Mouse (Mus musculus) liver, embryonic 15.5 days (tissue): ENCODE data around the gene Lyl1. TPM values are rescaled to one million over a fixed set of nuclear protein-coding genes. Genes with fewer than 3 reads are reported as not detected.

ENCODE experiments used
- ATAC-seq: fragments of 200-750 bp; cut with Nextera tagmentation; 2 replicates; pipeline ENCODE4 v1.8.0; 2017; ENCODE audit warnings: moderate number of reproducible peaks, mild to moderate bottlenecking, moderate library complexity; ENCODE audit not compliant: insufficient read depth
- H3K27ac ChIP-seq: fragments of 300-500 bp; sonication (generic); replicated peaks from 2 replicates; pipeline ENCODE4 v1.5.1; 2015; ENCODE audit warnings: mild to moderate bottlenecking, inconsistent platforms
- H3K27me3 ChIP-seq: fragments of 300-500 bp; sonication (generic); 2 replicates; pipeline ENCODE4 v1.6.1; 2015; ENCODE audit warnings: mild to moderate bottlenecking, inconsistent platforms
- H3K36me3 ChIP-seq: fragments of 300-500 bp; sonication (generic); replicated peaks from 2 replicates; pipeline ENCODE4 v1.6.1; 2015; ENCODE audit warnings: moderate library complexity, mild to moderate bottlenecking, inconsistent platforms
- H3K4me1 ChIP-seq: fragments of 300-500 bp; sonication (generic); replicated peaks from 2 replicates; pipeline ENCODE4 v1.6.1; 2015; ENCODE audit warnings: inconsistent platforms
- H3K4me2 ChIP-seq: fragments of 300-500 bp; sonication (generic); 2 replicates; pipeline ENCODE4 v1.6.1; 2015; ENCODE audit warnings: moderate library complexity, mild to moderate bottlenecking, inconsistent platforms
- H3K4me3 ChIP-seq: fragments of 300-500 bp; sonication (generic); replicated peaks from 2 replicates; pipeline ENCODE4 v1.5.1; 2015; ENCODE audit warnings: mild to moderate bottlenecking, inconsistent platforms
- H3K9ac ChIP-seq: fragments of 300-500 bp; sonication (generic); 2 replicates; pipeline ENCODE4 v1.6.1; 2015; ENCODE audit warnings: moderate library complexity, mild to moderate bottlenecking, inconsistent platforms
- H3K9me3 ChIP-seq: fragments of 300-500 bp; sonication (generic); replicated peaks from 2 replicates; pipeline ENCODE4 v1.6.1; 2016; ENCODE audit warnings: inconsistent platforms
- WGBS: fragments of 180-500 bp; shearing (Covaris S2); methylation state at CpG from one replicate; pipeline ENCODE4 v1.1.7; 2015; ENCODE audit warnings: mixed read lengths; ENCODE audit not compliant: insufficient replicate concordance; 5-methylcytosine and 5-hydroxymethylcytosine counted together
- polyA plus RNA-seq: library from polyadenylated mRNA; unstranded; fragments of >200 nt; fragmentation: Nextera tagmentation; extraction: Ambion mirVana; gene quantifications from 2 replicates; pipeline ENCODE4 v1.2.1, GENCODE M21; 2015

The Lyl1 gene
- polyA plus RNA-seq, 1 experiment from 2014 or later: 55.3 TPM

- WGBS: 72% methylated on average over 6 of the region's 6 CpGs
- H3K9me3 ChIP-seq: no peaks in the 10 kb centered on the region
- peaks cover 82% of the 10 kb centered on the region for H3K36me3 ChIP-seq
- peaks cover 31% of the 10 kb centered on the region for H3K4me1 ChIP-seq
- H3K27me3 ChIP-seq: no peaks in the 10 kb centered on the region
- no peak for ATAC-seq
- no peak overlapping the region for H3K4me3 ChIP-seq
- H3K27ac ChIP-seq: no peak overlapping the region
- no peak overlapping the region for H3K9ac ChIP-seq
- H3K4me2 ChIP-seq: no peak overlapping the region
These were observed 6.1 kb upstream of the Lyl1 start for GRCm38 (mm10) chr8:84695140-84695539.

- 75% methylated on average over 14 of the region's 14 CpGs for WGBS
- Histone ChIP-seq H3K4me1 (peaks cover 37% of the 10 kb centered on the region), H3K36me3 (peaks cover 68% of the 10 kb centered on the region), H3K4me3 (no peak overlapping the region), H3K9me3 (no peaks in the 10 kb centered on the region), H3K4me2 (no peak overlapping the region), H3K9ac (no peak overlapping the region), H3K27ac (0 out of 2 replicates have a peak overlapping the region, but pooled peaks have one; percentile 98), H3K27me3 (no peaks in the 10 kb centered on the region)
- no peak for ATAC-seq
These were observed 3.8 kb upstream of the Lyl1 start for GRCm38 (mm10) chr8:84697166-84698130.

GRCm38 (mm10) chr8:84698288-84698687, 3.0 kb upstream of the Lyl1 start:
- Histone ChIP-seq H3K4me3 (no peak overlapping the region), H3K4me2 (no peak overlapping the region), H3K9me3 (no peaks in the 10 kb centered on the region), H3K36me3 (peaks cover 70% of the 10 kb centered on the region), H3K4me1 (peaks cover 38% of the 10 kb centered on the region), H3K9ac (no peak overlapping the region), H3K27ac (0 out of 2 replicates have a peak overlapping the region, but pooled peaks have one; percentile 98), H3K27me3 (no peaks in the 10 kb centered on the region)
- 75% methylated on average over 5 of the region's 5 CpGs for WGBS
- no peak for ATAC-seq

- 80% methylated on average over 9 of the region's 9 CpGs for WGBS
- no peak for ATAC-seq
These were observed 2.3 kb upstream of the Lyl1 start for GRCm38 (mm10) chr8:84698929-84699401.

GRCm38 (mm10) chr8:84699861-84700322, 1.4 kb upstream of the Lyl1 start:
- H3K36me3 ChIP-seq: peaks cover 68% of the 10 kb centered on the region
- 0 out of 2 replicates have a peak overlapping the region, but pooled peaks have one; percentile 6 for H3K4me3 ChIP-seq
- no peaks in the 10 kb centered on the region for H3K9me3 ChIP-seq
- peak overlapping the region; percentile 28 for H3K9ac ChIP-seq
- H3K27ac ChIP-seq: peak overlapping the region; percentile 98
- H3K4me1 ChIP-seq: peaks cover 55% of the 10 kb centered on the region
- no peaks in the 10 kb centered on the region for H3K27me3 ChIP-seq
- no peak for ATAC-seq
- H3K4me2 ChIP-seq: peak overlapping the region; percentile 95
- 20% methylated on average over 7 of the region's 7 CpGs for WGBS

More at GRCm38 (mm10) chr8:84698929-84699401, 2.3 kb upstream of the Lyl1 start:
- Histone ChIP-seq H3K9ac (no peak overlapping the region), H3K4me2 (no peak overlapping the region), H3K4me1 (peaks cover 45% of the 10 kb centered on the region), H3K27ac (peak overlapping the region; percentile 98), H3K27me3 (no peaks in the 10 kb centered on the region), H3K36me3 (peaks cover 70% of the 10 kb centered on the region), H3K9me3 (no peaks in the 10 kb centered on the region), H3K4me3 (no peak overlapping the region)

- Histone ChIP-seq H3K4me1 (peaks cover 61% of the 10 kb centered on the region), H3K27me3 (peaks cover 6% of the 10 kb centered on the region; the same call in 1 of the 2 replicates), H3K4me2 (peak overlapping the region; percentile 95), H3K27ac (peak overlapping the region; percentile 98), H3K4me3 (peak overlapping the region; percentile 78), H3K9ac (peak overlapping the region; percentile 78), H3K9me3 (no peaks in the 10 kb centered on the region), H3K36me3 (peaks cover 62% of the 10 kb centered on the region)
- ATAC-seq: no peak
- 22% methylated on average over 5 of the region's 5 CpGs for WGBS
These were observed 731 bp upstream of the Lyl1 start for GRCm38 (mm10) chr8:84700526-84700925.

- peak overlapping the region; percentile 78 for H3K4me3 ChIP-seq
- H3K27ac ChIP-seq: peak overlapping the region; percentile 98
- WGBS: 16% methylated on average over 9 of the region's 9 CpGs
- peak overlapping the region; percentile 95 for H3K4me2 ChIP-seq
- peaks cover 42% of the 10 kb centered on the region for H3K36me3 ChIP-seq
- peaks cover 79% of the 10 kb centered on the region for H3K4me1 ChIP-seq
- H3K9ac ChIP-seq: peak overlapping the region; percentile 78
- no peak for ATAC-seq
- peaks cover 21% of the 10 kb centered on the region for H3K27me3 ChIP-seq
- no peaks in the 10 kb centered on the region for H3K9me3 ChIP-seq
These were observed 1.3 kb downstream of the Lyl1 start for GRCm38 (mm10) chr8:84702561-84702960.

GRCm38 (mm10) chr8:84702963-84703465, 1.8 kb downstream of the Lyl1 start:
- Histone ChIP-seq H3K27me3 (peaks cover 26% of the 10 kb centered on the region), H3K4me2 (peak overlapping the region; percentile 95), H3K9ac (peak overlapping the region; percentile 78), H3K9me3 (no peaks in the 10 kb centered on the region), H3K4me3 (peak overlapping the region; percentile 78), H3K36me3 (peaks cover 37% of the 10 kb centered on the region), H3K27ac (peak overlapping the region; percentile 98), H3K4me1 (peaks cover 81% of the 10 kb centered on the region)
- ATAC-seq: no peak
- WGBS: 8% methylated on average over 6 of the region's 6 CpGs

GRCm38 (mm10) chr8:84703466-84704249, 2.4 kb downstream of the Lyl1 start:
- H3K36me3 ChIP-seq: peaks cover 31% of the 10 kb centered on the region
- peak overlapping the region; percentile 78 for H3K9ac ChIP-seq
- 2% methylated on average over 38 of the region's 38 CpGs for WGBS
- no peak for ATAC-seq
- no peaks in the 10 kb centered on the region for H3K9me3 ChIP-seq
- peak overlapping the region; percentile 78 for H3K4me3 ChIP-seq
- H3K4me2 ChIP-seq: peak overlapping the region; percentile 95
- peaks cover 31% of the 10 kb centered on the region for H3K27me3 ChIP-seq
- peaks cover 81% of the 10 kb centered on the region for H3K4me1 ChIP-seq
- peak overlapping the region; percentile 98 for H3K27ac ChIP-seq

- H3K9me3 ChIP-seq: no peaks in the 10 kb centered on the region
- peaks cover 81% of the 10 kb centered on the region for H3K4me1 ChIP-seq
- H3K27ac ChIP-seq: peak overlapping the region; percentile 98
- 1% methylated on average over 16 of the region's 16 CpGs for WGBS
- peak overlapping the region; percentile 95 for H3K4me2 ChIP-seq
- H3K36me3 ChIP-seq: peaks cover 24% of the 10 kb centered on the region
- H3K4me3 ChIP-seq: peak overlapping the region; percentile 78
- peaks cover 36% of the 10 kb centered on the region for H3K27me3 ChIP-seq
- peak overlapping the region; percentile 78 for H3K9ac ChIP-seq
- peak; percentile 13; the same call in 1 of the 2 replicates for ATAC-seq
These were observed 3.1 kb downstream of the Lyl1 start for GRCm38 (mm10) chr8:84704356-84704755.
